Mouse (Mus musculus) brown adipose tissue, adult 24 weeks (tissue): ENCODE measurements around the gene Fgfbp3. TPM values are rescaled to one million over a fixed set of nuclear protein-coding genes. Genes with fewer than 3 reads are reported as not detected.
"Not testable (repeated sequence)": the region's sequence is repeated elsewhere in the genome, so short reads cannot be mapped to it uniquely, and the experiment has no call there.

Source experiments
- H3K27ac ChIP-seq: fragments of 200-500 bp; replicated peaks from 2 replicates; pipeline ENCODE4 v1.5.1; 2012; ENCODE audit warnings: low read depth, mild to moderate bottlenecking, low read length
- H3K4me1 ChIP-seq: fragments of 200-500 bp; 2 replicates; pipeline ENCODE4 v1.6.1; 2012; ENCODE audit warnings: low read length, mixed read lengths; ENCODE audit not compliant: control insufficient read depth, insufficient read depth, insufficient read length
- H3K4me3 ChIP-seq: fragments of 200-500 bp; 2 replicates; pipeline ENCODE4 v1.5.1; 2012; ENCODE audit warnings: low read depth, mild to moderate bottlenecking, low read length, moderate library complexity; ENCODE audit not compliant: insufficient read depth
- polyA plus RNA-seq: library from polyadenylated mRNA; stranded (reverse); fragments of >200 nt; gene quantifications from 2 replicates; pipeline ENCODE4 v1.2.4, GENCODE M21; 2012; ENCODE audit not compliant: missing spikeins, insufficient read depth, insufficient read length

The Fgfbp3 gene
- polyA plus RNA-seq, 1 experiment: 1.1 TPM

GRCm38 (mm10) chr19:36887706-36888105 is 31.7 kb downstream of the Fgfbp3 start:
- H3K27ac ChIP-seq: no peak overlapping the region
- no peak overlapping the region for H3K4me3 ChIP-seq
- H3K4me1 ChIP-seq: no peaks in the 10 kb centered on the region

- H3K4me3 ChIP-seq: no peak overlapping the region
- no peaks in the 10 kb centered on the region for H3K4me1 ChIP-seq
- H3K27ac ChIP-seq: no peak overlapping the region
These were observed 33.1 kb downstream of the Fgfbp3 start for GRCm38 (mm10) chr19:36886316-36886715.

GRCm38 (mm10) chr19:36883119-36883518 is 36.3 kb downstream of the Fgfbp3 start:
- Histone ChIP-seq H3K27ac (no peak overlapping the region), H3K4me1 (no peaks in the 10 kb centered on the region), H3K4me3 (no peak overlapping the region)

- Histone ChIP-seq H3K4me1 (no peaks in the 10 kb centered on the region), H3K27ac (no peak overlapping the region), H3K4me3 (no peak overlapping the region)
These were observed 40.5 kb downstream of the Fgfbp3 start for GRCm38 (mm10) chr19:36878743-36879495.

GRCm38 (mm10) chr19:36877329-36877728 is 42.1 kb downstream of the Fgfbp3 start:
- Histone ChIP-seq H3K4me1 (no peaks in the 10 kb centered on the region), H3K4me3 (no peak overlapping the region), H3K27ac (no peak overlapping the region)

DNA sequence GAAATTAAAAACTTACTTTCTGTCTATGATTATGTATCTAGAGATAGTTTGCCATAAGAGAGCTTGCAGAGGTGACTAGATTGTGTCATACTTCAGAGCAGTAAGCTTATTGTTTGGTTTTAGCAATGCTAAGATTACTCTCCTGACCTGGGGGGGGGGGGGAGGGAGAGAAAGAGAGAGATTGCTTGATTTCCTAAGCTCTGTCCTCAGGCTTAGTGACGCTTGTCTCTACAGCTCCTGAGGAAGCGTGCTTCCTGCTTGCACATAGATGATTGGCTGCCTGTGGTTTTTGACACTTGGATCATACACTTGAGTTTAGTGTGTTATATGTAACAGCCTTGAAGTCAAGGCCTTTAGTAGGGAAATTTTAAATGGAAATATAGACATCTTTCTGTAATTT is 44.8 kb downstream of the Fgfbp3 start:
- Histone ChIP-seq H3K27ac (no peak overlapping the region), H3K4me1 (no peaks in the 10 kb centered on the region), H3K4me3 (no peak overlapping the region)

DNA sequence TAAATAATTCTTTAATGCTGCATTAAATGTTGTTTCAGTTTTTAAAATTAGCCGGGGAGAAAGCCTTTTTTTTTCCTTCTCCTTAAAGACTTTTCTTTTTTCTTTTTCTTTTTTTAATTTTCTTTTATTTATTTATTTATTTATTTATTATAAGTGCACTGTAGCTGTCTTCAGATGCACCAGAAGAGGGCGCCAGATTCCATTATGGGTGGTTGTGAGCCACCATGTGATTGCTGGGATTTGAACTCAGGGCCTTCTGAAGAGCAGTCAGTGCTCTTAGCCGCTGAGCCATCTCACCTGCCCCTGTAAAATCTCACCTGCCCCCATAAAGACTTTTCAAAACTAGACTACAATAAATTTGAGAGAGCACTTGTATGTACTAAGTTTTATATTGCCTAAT is 50.7 kb downstream of the Fgfbp3 start:
- not testable (repeated sequence) for H3K4me1 ChIP-seq, H3K27ac ChIP-seq, H3K4me3 ChIP-seq

Other genes starting within 250 kb of the Fgfbp3 start
- gene Ppp1r3c, start 183.0 kb downstream of the Fgfbp3 start, polyA plus RNA-seq: 88.4 and 124 TPM in 2 replicates
- 31.2 and 34.7 TPM in 2 replicates for gene Tnks2, start 85.4 kb downstream of the Fgfbp3 start, polyA plus RNA-seq
- 8.0 and 10.8 TPM in 2 replicates for gene Btaf1, start 6.5 kb upstream of the Fgfbp3 start, polyA plus RNA-seq